Mouse (Mus musculus) forebrain, embryonic 11.5 days (tissue): Measurements from ENCODE around the gene Qrich1. TPM values are rescaled to one million over a fixed set of nuclear protein-coding genes. Genes with fewer than 3 reads are reported as not detected.

Source experiments
- ATAC-seq: fragments of 200-750 bp; cut with Nextera tagmentation; replicated peaks from 2 replicates; pipeline ENCODE4 v1.8.0; 2017; ENCODE audit warnings: moderate TSS enrichment; ENCODE audit not compliant: low FRiP score
- DNase-seq: peaks from one replicate; pipeline ENCODE4 v3.0.0-alpha.2; 2017; ENCODE audit warnings: low spot score
- H3K27ac ChIP-seq: fragments of 300-500 bp; sonication (generic); 2 replicates; pipeline ENCODE4 v1.5.1; 2014; ENCODE audit warnings: low read depth, low read length
- H3K27me3 ChIP-seq: fragments of 300-500 bp; sonication (generic); 2 replicates; pipeline ENCODE4 v1.6.1; 2014; ENCODE audit warnings: mild to moderate bottlenecking, low read length, mixed read lengths; ENCODE audit not compliant: control insufficient read depth, insufficient read depth
- H3K36me3 ChIP-seq: fragments of 300-500 bp; sonication (generic); 2 replicates; pipeline ENCODE4 v1.6.1; 2014; ENCODE audit warnings: mild to moderate bottlenecking, low read length, moderate library complexity, mixed read lengths; ENCODE audit not compliant: control insufficient read depth, insufficient read depth
- H3K4me1 ChIP-seq: fragments of 300-500 bp; sonication (generic); replicated peaks from 2 replicates; pipeline ENCODE4 v1.6.1; 2014; ENCODE audit warnings: low read length, mixed read lengths; ENCODE audit not compliant: control insufficient read depth, insufficient read depth
- H3K4me2 ChIP-seq: fragments of 300-500 bp; sonication (generic); 2 replicates; pipeline ENCODE4 v1.6.1; 2014; ENCODE audit warnings: low read depth, mild to moderate bottlenecking, low read length, moderate library complexity, mixed read lengths; ENCODE audit not compliant: severe bottlenecking
- H3K4me3 ChIP-seq: fragments of 300-500 bp; sonication (generic); 2 replicates; pipeline ENCODE4 v1.5.1; 2014; ENCODE audit warnings: low read depth, low read length
- H3K9ac ChIP-seq: fragments of 300-500 bp; sonication (generic); 2 replicates; pipeline ENCODE4 v1.6.1; 2014; ENCODE audit warnings: low read length
- H3K9me3 ChIP-seq: fragments of 300-500 bp; sonication (generic); 2 replicates; pipeline ENCODE4 v1.6.1; 2016; ENCODE audit warnings: low read length, mixed read lengths; ENCODE audit not compliant: control insufficient read depth
- WGBS: fragments of 180-500 bp; shearing (Covaris S2); extraction: QIAGEN DNeasy Blood & Tissue Kit; methylation state at CpG from one replicate; pipeline ENCODE4 v1.1.7; 2014; 5-methylcytosine and 5-hydroxymethylcytosine counted together
- polyA plus RNA-seq: library from polyadenylated mRNA; unstranded; fragments of >200 nt; fragmentation: Nextera tagmentation; extraction: Ambion mirVana; gene quantifications from 2 replicates; pipeline ENCODE4 v1.2.1, GENCODE M21; 2014

Gene Qrich1
- polyA plus RNA-seq, 1 experiment from 2014 or later, result 174 TPM

DNA sequence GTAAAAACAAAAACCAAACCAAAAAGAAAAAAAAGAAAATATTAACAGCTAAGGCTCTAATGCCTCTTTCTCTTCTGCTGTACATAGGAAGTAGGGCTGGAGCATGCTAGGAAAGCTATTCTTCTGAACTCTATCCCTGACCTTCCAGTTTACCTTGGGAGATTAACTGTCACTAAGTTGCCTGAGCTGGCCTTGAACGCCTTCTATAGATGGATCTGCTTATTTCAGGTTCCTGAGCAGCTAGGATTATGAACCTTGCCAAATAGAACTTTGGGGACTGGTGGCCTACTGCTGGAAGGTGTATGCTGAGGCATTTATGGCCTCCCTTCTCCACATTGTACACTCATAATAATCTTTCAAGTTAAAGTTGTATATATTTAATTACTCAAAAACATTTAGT, 14.3 kb downstream of the Qrich1 start:
- H3K4me3 ChIP-seq, result no peak overlapping the region
- peaks cover 36% of the 10 kb centered on the region for H3K36me3 ChIP-seq
- DNase-seq (no peak), ATAC-seq (no peak)
- 91% methylated on average over 1 of the region's 1 CpGs for WGBS
- no peak overlapping the region for H3K9ac ChIP-seq
- H3K27ac ChIP-seq, result no peak overlapping the region
- H3K9me3 ChIP-seq, result no peaks in the 10 kb centered on the region
- H3K27me3 ChIP-seq, result no peaks in the 10 kb centered on the region
- no peak overlapping the region for H3K4me2 ChIP-seq
- H3K4me1 ChIP-seq, result no peaks in the 10 kb centered on the region

DNA sequence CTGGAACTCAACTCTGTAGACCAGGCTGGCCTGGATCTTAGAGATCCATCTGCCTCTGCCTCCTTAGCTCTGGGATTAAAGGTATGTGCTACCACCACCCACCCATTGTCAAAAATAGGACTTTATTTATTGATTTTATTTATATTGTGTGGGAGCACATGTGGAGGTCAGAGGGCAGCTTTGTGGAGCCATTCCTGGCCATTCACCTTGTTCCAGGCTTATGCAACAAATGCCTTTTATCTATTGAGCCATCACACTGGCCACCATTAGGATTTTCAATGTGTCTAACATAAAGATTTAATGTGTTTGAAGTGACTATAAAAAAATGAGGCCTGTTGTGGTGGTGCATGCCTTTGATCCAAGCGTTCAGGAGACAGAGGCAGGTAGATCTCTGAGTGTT, 14.9 kb downstream of the Qrich1 start:
- Histone ChIP-seq H3K4me1 (no peaks in the 10 kb centered on the region), H3K4me3 (no peak overlapping the region), H3K9ac (no peak overlapping the region), H3K27ac (no peak overlapping the region), H3K4me2 (no peak overlapping the region), H3K27me3 (no peaks in the 10 kb centered on the region), H3K36me3 (peaks cover 39% of the 10 kb centered on the region), H3K9me3 (no peaks in the 10 kb centered on the region)
- WGBS, result 87% methylated on average over 1 of the region's 1 CpGs
- DNase-seq (no peak), ATAC-seq (no peak)

DNA sequence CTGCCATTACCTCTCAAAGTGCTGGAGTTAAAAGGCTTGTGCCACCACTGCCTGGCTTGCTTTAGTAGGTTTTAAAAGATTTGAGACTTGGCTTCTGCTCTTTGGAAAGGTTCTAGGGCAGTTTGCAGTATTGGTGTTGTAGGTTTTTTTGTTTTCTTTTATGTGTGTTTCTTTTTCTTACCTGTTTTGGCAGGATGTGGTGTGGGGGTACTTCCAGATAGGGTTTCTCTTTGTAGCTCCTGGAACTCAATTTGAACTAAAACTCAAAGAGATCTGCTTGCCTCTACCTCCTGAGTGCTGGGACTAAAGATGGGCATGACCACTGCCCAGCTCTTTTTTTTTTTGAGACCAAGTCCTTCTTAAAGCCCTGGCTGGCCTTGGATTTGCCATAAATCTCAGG, 24.2 kb downstream of the Qrich1 start:
- no peak overlapping the region for H3K9ac ChIP-seq
- DNase-seq (no peak), ATAC-seq (no peak)
- no peaks in the 10 kb centered on the region for H3K4me1 ChIP-seq
- H3K4me3 ChIP-seq, result no peak overlapping the region
- H3K36me3 ChIP-seq, result peaks cover 22% of the 10 kb centered on the region
- no peaks in the 10 kb centered on the region for H3K27me3 ChIP-seq
- no peak overlapping the region for H3K4me2 ChIP-seq
- no peak overlapping the region for H3K27ac ChIP-seq
- no peaks in the 10 kb centered on the region for H3K9me3 ChIP-seq

DNA sequence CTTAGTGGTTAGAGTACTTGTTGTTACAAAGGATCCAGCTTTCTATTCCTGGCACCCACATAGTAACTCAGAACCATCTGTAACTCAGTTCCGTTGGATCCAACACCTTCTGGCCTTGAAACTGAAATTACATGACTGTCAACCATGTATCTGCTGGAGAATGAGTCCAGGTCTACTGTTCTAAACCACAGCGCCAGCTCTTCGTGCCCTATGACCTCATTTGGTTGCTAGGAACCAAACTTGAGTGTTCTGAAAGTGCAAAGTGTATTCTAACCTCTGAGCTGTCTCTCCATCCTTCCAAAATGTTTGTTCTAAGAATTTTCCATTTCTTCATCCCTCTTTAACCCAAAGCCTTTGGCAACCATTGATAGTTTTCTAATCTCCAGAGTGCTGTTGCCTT, 29.4 kb downstream of the Qrich1 start:
- ATAC-seq, result no peak
- Histone ChIP-seq H3K27ac (no peak overlapping the region), H3K9me3 (no peaks in the 10 kb centered on the region), H3K4me3 (no peak overlapping the region), H3K27me3 (no peaks in the 10 kb centered on the region), H3K4me2 (no peak overlapping the region), H3K4me1 (no peaks in the 10 kb centered on the region), H3K9ac (no peak overlapping the region), H3K36me3 (peaks cover 17% of the 10 kb centered on the region)
- no peak for DNase-seq
- WGBS, result 98% methylated on average over 3 of the region's 3 CpGs

DNA sequence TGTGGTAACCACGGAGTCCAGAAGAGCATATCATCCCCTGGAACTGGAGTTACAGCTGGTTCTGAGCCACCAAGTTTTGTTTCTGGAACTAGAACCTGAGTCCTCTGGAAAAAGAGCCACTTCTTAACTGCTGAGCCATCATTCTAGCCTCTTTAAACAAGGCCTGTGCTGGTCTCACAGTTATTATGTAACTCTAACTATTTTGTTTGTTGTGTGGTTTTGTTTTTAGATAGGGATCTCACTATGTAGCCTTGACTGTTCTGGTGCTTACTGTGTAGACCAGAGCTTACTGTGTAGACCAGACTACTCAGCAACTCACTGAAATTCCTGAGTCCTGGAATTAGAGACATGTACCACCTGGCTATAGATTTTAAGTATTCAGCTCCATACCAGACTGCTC, 30.3 kb downstream of the Qrich1 start:
- Histone ChIP-seq H3K9me3 (no peaks in the 10 kb centered on the region), H3K4me1 (no peaks in the 10 kb centered on the region), H3K9ac (no peak overlapping the region), H3K36me3 (peaks cover 15% of the 10 kb centered on the region), H3K4me2 (no peak overlapping the region), H3K4me3 (no peak overlapping the region), H3K27ac (no peak overlapping the region), H3K27me3 (no peaks in the 10 kb centered on the region)
- ATAC-seq (no peak), DNase-seq (no peak)
- 91% methylated on average over 1 of the region's 1 CpGs for WGBS

DNA sequence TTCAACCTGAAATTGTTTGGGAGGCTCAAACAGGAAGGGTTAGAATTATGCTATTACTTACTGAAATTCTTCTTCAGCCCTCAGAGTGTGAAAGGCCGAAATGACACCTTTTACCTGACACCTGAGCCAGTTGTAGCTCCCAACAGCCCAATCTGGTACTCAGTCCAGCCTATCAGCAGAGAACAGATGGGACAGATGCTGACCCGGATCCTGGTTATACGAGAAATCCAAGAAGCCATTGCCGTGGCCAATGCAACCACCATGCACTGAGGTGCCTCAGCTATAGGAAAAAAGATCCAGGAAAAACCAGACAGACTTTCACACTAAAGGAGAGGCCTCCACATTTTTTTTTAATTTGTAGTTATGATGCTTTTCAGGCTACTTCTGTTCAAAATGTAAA, 42.6 kb downstream of the Qrich1 start:
- H3K4me2 ChIP-seq, result no peak overlapping the region
- H3K36me3 ChIP-seq, result peaks cover 26% of the 10 kb centered on the region
- no peaks in the 10 kb centered on the region for H3K27me3 ChIP-seq
- no peak overlapping the region for H3K9ac ChIP-seq
- no peak for ATAC-seq
- H3K27ac ChIP-seq, result no peak overlapping the region
- 87% methylated on average over 4 of the region's 4 CpGs for WGBS
- no peak for DNase-seq
- H3K4me3 ChIP-seq, result no peak overlapping the region
- no peaks in the 10 kb centered on the region for H3K9me3 ChIP-seq
- H3K4me1 ChIP-seq, result peaks cover 2% of the 10 kb centered on the region; the same call in 1 of the 2 replicates

DNA sequence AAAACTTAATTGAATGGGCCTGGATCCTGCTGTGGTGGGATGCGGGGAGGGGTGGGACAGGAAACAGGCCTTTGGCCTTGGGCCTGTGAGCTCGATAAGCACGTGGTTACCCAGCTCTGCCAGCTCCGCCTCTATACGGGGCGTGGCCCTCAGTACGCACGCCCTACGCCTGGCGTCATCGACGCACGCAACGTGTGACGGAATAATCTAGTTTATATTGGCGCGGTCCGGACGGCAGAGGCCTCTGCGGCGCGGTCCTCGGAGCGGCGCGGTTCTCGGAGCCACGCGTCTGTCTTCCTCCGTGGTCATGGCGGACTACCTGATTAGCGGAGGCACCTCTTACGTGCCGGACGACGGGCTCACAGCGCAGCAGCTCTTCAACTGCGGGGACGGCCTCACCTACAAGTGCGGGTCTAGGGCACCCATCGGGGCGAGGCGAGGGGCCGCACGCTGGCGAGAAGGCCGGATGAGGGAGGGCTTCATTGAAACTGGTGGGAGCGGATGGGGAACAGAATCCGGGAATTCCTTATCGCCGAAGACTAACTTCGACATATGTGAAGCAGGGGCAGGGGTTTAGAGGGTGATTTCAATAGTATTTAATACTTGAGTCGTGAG, 43.7 kb downstream of the Qrich1 start, which contains the start of gene Impdh2:
Impdh2 (plus strand) TSS at position 60 of the 615 bp plus-strand sequence.
- H3K9ac ChIP-seq, result peak within 1 kb of the TSS; percentile 70
- peaks cover 2% of the 10 kb centered on the region; the same call in 1 of the 2 replicates for H3K4me1 ChIP-seq
- H3K4me2 ChIP-seq, result peak within 1 kb of the TSS; percentile 82
- WGBS, result under 1% methylated on average over 52 of the region's 53 CpGs
- ATAC-seq, result peak; percentile 99
- 0 out of 2 replicates have a peak within 1 kb of the TSS, but pooled peaks have one; percentile 51 for H3K27ac ChIP-seq
- H3K9me3 ChIP-seq, result no peaks in the 10 kb centered on the region
- peak within 1 kb of the TSS; percentile 48 for H3K4me3 ChIP-seq
- H3K36me3 ChIP-seq, result peaks cover 25% of the 10 kb centered on the region
- H3K27me3 ChIP-seq, result no peaks in the 10 kb centered on the region
- DNase-seq, result peak; percentile 96

DNA sequence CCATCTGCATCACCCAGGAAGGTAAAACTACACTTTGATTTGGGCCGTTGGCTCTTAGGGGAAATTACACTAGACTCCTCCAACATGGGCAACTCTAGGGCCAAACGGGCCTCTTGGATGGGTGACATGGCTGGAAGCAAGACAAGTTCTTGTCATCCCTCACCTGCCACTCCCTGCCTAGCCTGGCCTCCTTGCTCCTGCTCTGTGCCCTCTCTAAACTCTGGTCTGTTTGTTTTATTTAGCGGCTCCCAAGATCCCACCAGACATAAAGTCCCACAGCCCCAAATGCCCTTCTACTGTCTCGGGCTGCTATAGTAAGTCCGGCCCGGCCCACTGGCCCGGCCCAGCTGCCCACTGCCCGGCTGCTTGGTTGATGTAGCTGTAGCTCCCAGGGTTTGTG, 47.1 kb downstream of the Qrich1 start:
- Histone ChIP-seq H3K4me1 (peaks cover 13% of the 10 kb centered on the region), H3K27ac (no peak overlapping the region), H3K9me3 (no peaks in the 10 kb centered on the region), H3K4me2 (no peak overlapping the region), H3K4me3 (no peak overlapping the region), H3K36me3 (peaks cover 15% of the 10 kb centered on the region), H3K9ac (no peak overlapping the region), H3K27me3 (no peaks in the 10 kb centered on the region)
- no peak for DNase-seq
- ATAC-seq, result no peak
- WGBS, result 93% methylated on average over 8 of the region's 8 CpGs

DNA sequence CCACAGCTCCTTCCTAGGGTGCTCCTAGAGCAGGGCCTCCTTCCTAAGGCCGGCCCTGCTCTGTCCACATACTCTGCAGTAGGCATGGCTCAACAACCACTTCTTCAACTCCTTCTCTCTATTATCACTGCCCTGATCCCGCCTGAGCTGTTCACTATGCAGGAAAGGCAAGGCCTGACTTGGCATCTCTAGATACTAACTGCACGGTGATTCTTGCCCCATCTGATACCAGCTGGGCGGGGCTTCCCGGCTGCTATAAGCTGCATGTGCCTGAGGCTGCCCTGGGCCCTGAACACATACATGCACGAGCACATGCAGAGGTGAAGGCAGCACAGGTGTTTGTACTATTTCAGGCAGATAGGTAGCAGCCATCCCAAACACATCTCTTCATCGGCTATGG, 47.5 kb downstream of the Qrich1 start:
- Histone ChIP-seq H3K9me3 (no peaks in the 10 kb centered on the region), H3K4me1 (peaks cover 13% of the 10 kb centered on the region), H3K9ac (no peak overlapping the region), H3K4me2 (no peak overlapping the region), H3K27me3 (no peaks in the 10 kb centered on the region), H3K4me3 (no peak overlapping the region), H3K27ac (no peak overlapping the region), H3K36me3 (peaks cover 10% of the 10 kb centered on the region)
- 91% methylated on average over 7 of the region's 7 CpGs for WGBS
- ATAC-seq, result no peak
- DNase-seq, result no peak
